Mouse (Mus musculus) right cerebral cortex, postnatal 10 days (tissue): ENCODE measurements around the gene Inhba.

Experiments used
- DNase-seq, 2 experiments: peaks; one replicate each; pipeline ENCODE4 v3.0.0; 2021; ENCODE audit warnings: low spot score in 2 of 2

Inhba gene

DNA sequence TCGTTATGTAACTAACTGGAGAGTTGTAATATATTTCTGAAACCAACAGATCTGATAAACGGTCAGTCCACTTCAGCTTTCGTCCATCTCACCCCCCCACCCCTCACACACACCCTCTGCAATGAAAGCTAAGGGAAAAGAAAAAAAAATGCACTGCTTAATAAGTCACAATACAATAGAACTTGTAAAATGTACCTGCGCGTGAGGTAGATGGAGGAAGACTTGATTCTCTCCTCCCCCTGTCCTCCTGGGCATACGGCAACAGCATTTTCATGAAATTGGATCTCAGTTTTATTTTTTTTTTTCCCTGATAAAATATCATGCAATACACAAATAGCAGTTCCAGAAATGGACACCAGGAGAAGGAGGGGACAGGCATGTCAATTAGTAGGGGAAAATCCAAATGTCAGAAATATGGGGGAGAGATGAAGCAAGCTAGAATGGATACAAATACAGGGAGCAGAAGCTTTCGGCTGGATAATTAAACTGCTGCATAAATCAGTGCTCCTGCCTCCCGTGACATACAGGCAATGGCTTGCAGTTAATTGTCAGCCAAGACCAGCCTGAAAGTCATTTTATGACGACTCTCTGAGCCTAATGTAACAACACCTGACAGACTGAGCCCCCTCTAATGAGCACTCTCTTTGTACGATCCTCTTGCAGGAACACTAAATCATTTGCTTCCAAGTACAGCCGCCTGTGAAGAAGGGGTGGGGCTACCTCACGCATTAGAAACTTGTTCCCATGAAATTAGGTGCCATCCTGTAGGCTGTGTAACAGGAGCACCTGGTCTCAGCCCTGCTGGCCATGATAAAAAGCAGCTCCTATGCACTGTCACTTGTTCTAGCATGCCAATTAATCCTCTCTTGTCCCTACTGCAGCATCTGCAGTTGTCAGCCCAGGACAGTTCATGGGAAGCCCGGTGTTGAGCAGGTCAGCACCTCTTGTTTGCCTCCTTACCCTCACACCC is 11.7 kb downstream of the Inhba start:
- peak; percentile 34 to 55 for DNase-seq

DNA sequence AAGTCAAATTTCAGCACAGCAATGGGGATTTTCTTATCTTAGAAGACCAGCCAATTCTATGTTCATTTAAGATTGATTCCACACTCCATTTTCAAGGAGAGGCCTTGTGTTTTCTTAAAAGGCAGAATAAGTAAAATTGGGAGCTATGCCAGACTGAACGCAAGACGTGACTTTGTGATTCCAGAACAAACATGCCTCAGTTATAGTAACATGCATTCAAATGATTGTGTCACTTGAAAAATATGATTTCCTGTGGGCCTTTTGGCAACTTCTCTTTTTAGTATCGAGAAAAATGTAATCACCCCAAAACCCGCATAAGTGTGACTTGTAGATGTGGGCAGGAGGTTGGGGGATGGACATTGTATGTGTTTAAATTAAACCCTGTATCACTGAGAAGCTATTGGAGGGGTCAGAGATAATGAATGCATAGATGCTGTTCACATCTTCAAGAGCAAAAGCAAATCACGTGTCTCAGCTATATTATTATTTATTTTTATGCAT is 19.0 kb downstream of the Inhba start:
- DNase-seq = no peak

DNA sequence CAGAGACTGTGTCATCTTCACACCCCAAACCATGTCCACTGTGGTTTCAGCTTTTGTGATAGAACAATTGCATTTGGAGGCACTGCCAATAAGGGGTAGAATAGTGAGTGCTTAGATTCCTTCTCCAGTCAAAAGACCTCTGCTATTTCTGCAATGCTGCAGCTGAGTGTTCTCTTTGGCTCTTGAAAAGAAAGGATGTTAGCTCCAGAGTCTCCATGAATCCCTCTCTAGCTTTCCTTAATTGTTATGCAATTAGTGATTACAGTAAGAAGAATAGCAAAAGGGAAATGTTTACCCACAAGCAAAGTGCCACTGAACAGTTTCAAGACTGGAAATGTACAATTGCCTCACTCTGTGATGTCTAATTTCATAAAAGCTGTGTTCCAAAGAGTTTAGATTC is 20.8 kb downstream of the Inhba start:
- no peak for DNase-seq

DNA sequence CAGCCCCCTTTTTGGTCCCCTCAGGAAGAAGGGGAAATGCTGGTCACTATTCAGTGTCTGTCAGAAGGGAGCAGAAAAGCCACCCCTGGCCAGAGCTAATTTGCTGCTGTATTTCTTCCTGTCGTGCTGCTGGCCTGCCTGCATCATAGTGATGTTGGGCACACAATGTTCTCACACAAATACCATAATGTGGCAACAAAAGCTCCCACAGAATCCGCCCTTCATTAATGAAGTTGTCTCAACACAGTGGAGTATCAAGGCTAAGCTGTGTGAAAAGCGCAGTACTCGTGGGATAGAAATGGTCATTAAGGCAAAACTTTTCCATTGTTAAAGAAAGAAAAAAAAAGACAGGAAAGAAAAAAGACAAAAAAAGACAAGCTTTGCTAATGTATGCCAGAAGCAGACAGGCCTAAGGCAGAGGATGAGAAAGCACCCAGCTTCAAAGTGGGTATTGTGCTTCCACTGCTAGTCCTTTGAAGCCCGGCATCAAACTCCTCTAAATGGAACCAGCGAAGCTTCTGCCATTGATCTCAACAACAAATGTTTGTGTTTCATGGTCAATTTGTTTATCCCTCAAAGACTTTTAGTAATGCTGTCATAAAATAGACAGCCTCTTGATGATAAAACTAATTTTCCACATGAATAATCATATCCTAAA is 21.4 kb downstream of the Inhba start:
- DNase-seq = no peak

DNA sequence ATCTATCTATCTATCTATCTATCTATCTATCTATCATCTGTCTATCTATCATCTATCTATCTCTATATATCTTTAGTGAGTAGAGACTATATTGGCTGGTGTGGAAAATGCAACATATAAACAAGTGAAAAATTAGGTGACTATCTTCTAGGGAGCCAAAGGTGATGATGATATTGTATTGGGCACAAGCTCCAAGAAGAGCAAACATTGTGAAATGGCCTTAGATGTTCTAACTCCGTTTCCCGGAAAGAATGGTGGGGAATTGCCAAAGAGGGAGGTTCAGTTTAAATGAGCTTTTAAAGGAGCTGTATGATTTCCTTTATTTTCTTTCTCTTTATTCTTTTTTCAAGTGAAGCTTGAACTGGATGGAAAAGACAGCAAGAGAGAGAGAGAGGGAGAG is 57.4 kb downstream of the Inhba start:
- no peak for DNase-seq

DNA sequence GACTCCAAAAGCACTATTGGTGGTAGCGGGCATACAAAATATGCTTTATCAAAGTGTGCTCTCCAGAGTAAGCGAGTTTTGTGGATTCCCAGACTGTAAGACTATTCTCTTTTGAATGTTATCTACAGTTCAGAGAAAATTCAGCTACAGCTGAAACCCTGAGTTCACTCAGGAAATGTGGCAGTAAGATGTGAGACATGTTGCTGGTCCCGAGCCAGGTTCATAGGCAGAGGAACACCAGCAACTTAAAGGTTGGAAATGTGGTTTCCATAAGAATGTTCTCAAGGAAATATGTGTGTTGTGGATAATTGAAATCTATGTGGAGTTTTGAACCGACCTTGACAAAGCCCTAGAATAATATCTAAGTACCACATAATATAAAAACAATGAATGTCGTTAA is 65.6 kb downstream of the Inhba start:
- no peak for DNase-seq

DNA sequence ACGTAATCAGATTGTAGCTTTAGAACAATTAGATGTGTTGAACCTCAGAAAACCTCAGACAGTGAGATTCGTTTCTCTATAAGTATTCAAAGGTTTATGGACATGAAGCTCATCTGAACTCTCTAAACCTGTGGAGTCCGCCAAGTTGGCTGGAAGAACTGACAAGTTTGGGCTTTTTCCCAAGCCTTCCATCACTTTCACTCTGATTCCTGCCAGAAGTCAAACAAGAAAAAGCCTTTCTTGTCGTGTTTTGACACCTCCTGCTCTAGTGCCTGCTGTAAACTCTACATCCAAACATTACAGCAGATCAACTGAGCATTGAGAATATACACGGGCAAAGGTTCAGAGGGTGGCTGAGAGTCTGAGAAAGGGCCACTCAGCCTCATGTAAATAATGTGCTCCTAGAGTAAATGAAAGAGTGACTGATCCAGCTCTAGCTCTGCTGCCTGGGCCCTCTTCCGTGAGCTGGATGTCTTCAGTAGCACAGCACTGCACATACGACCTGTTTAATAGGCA is 66.6 kb downstream of the Inhba start:
- DNase-seq = no peak

DNA sequence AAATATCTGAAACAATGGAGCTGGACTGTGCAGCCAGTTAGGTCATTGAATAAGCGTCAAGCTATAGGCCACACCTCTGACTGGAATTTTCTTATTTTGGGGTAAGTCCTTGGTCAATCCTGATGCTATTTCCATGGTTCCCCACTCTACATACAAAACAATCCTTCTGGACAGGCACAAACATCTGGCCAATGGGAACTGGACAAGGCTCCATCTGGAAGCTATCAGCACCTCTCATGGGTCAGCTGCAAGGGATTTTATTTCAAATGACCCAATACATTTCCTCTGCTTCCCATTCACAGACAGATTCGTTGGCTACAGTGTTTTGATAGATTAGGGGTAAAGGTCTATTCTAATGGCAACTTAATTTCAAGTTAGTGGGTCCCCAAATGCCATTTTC is 68.6 kb downstream of the Inhba start:
- no peak for DNase-seq
